Mouse (Mus musculus): ENCODE data around the gene Cds1. TPM values are rescaled to one million over a fixed set of nuclear protein-coding genes. Genes with fewer than 3 reads are reported as not detected.

Gene Cds1
- 69.1 TPM for polyA plus RNA-seq (2014; fragmentation: Illumina TruSeq; extraction: RNeasy Lipid Tissue Mini Kit (QIAGEN cat#74804); ENCODE audit: low read depth, low replicate concordance)

GRCm38 (mm10) chr5:101764554-101765347 is at the start of gene Cds1:
Gene Cds1 (plus strand): TSS chr5:101765130.

Other genes starting within 250 kb of the Cds1 start
- 0.15 TPM for gene Nkx6-1, start 100.1 kb upstream of the Cds1 start, polyA plus RNA-seq (2014; fragmentation: Illumina TruSeq; extraction: RNeasy Lipid Tissue Mini Kit (QIAGEN cat#74804); ENCODE audit: low read depth, low replicate concordance)

All from adipose tissue, adult 10 weeks (tissue).